Mouse (Mus musculus) telencephalon, adult 2 months (tissue): ENCODE results near the gene Ggt7.
"Not testable (repeated sequence)": the region's sequence is repeated elsewhere in the genome, so short reads cannot be mapped to it uniquely, and the experiment has no call there.

Experiments
- DNase-seq: peaks from one replicate; pipeline ENCODE4 v3.0.0-alpha.2; 2011; ENCODE audit warnings: low read depth, low spot score

The Ggt7 gene

GRCm38 (mm10) chr2:155517455-155518423 lies at the start of gene Ggt7, which contains the start of gene Acss2:
Gene Ggt7, minus strand, starts transcription at chr2:155518237.
Gene Acss2, plus strand, starts transcription at chr2:155517948.
- DNase-seq, result peak; percentile 98

- DNase-seq, result no peak
Observed at GRCm38 (mm10) chr2:155567751-155568150, 49.7 kb upstream of the Ggt7 start.

GRCm38 (mm10) chr2:155562934-155563333 lies 44.9 kb upstream of the Ggt7 start:
- no peak for DNase-seq

- no peak for DNase-seq
Observed at GRCm38 (mm10) chr2:155562209-155562608, 44.2 kb upstream of the Ggt7 start.

- DNase-seq, result no peak
Observed at GRCm38 (mm10) chr2:155554426-155554985, 36.5 kb upstream of the Ggt7 start.

- DNase-seq, result no peak
Observed at GRCm38 (mm10) chr2:155552949-155553354, 34.9 kb upstream of the Ggt7 start.

- DNase-seq, result no peak
Observed at GRCm38 (mm10) chr2:155552336-155552735, 34.3 kb upstream of the Ggt7 start.

GRCm38 (mm10) chr2:155546955-155547354 lies 28.9 kb upstream of the Ggt7 start:
- no peak for DNase-seq

GRCm38 (mm10) chr2:155540822-155541458 lies 22.9 kb upstream of the Ggt7 start:
- DNase-seq, result peak; percentile 21

GRCm38 (mm10) chr2:155539696-155540095 lies 21.7 kb upstream of the Ggt7 start:
- no peak for DNase-seq

- DNase-seq, result not testable (repeated sequence)
Observed at GRCm38 (mm10) chr2:155538463-155539057, 20.5 kb upstream of the Ggt7 start.

GRCm38 (mm10) chr2:155537761-155538462 lies 19.9 kb upstream of the Ggt7 start:
- DNase-seq, result no peak

GRCm38 (mm10) chr2:155536292-155536691 lies 18.3 kb upstream of the Ggt7 start:
- DNase-seq, result no peak

- no peak for DNase-seq
Observed at GRCm38 (mm10) chr2:155527367-155527766, 9.3 kb upstream of the Ggt7 start.

GRCm38 (mm10) chr2:155524378-155524777 lies 6.3 kb upstream of the Ggt7 start:
- no peak for DNase-seq

GRCm38 (mm10) chr2:155523706-155524105 lies 5.7 kb upstream of the Ggt7 start:
- DNase-seq, result no peak

GRCm38 (mm10) chr2:155518531-155519270 lies 664 bp upstream of the Ggt7 start:
- DNase-seq, result no peak

GRCm38 (mm10) chr2:155515941-155516340 lies 2.1 kb downstream of the Ggt7 start:
- DNase-seq, result no peak

GRCm38 (mm10) chr2:155514666-155515065 lies 3.4 kb downstream of the Ggt7 start:
- DNase-seq, result peak; percentile 83

- DNase-seq, result no peak
Observed at GRCm38 (mm10) chr2:155513543-155513942, 4.5 kb downstream of the Ggt7 start.

GRCm38 (mm10) chr2:155512479-155512878 lies 5.6 kb downstream of the Ggt7 start:
- DNase-seq, result no peak
